Mouse (Mus musculus): ENCODE data around the gene Kalrn.

- TF ChIP-seq CTCF (IDR thresholded peaks at IDR 0.05; ENCODE audit: extremely low read depth, insufficient read length, insufficient replicate concordance, low read depth, low read length), result no peak
- no peak for TF ChIP-seq POLR2A (IDR thresholded peaks at IDR 0.05; ENCODE audit: low read depth, low read length)
Measured at GRCm38 (mm10) chr16:34382992-34383391, 190.3 kb downstream of the Kalrn start.
